Mouse (Mus musculus) cerebellum, adult 2 months (tissue): ENCODE measurements around the gene Cxcl10. TPM values are rescaled to one million over a fixed set of nuclear protein-coding genes. Genes with fewer than 3 reads are reported as not detected.

Experiments used
- DNase-seq, 2 experiments: peaks; one replicate each; pipeline ENCODE4 v3.0.0; 2021
- H3K27ac ChIP-seq: fragments of 200-500 bp; 2 replicates; pipeline ENCODE4 v1.5.1; 2012; ENCODE audit warnings: low read length, control low read depth, inconsistent platforms; ENCODE audit not compliant: insufficient read depth
- H3K27me3 ChIP-seq: fragments of 200-500 bp; 2 replicates; pipeline ENCODE4 v1.6.1; 2012; ENCODE audit warnings: inconsistent platforms, mild to moderate bottlenecking, low read length, moderate library complexity; ENCODE audit not compliant: control insufficient read depth, insufficient read depth
- H3K4me1 ChIP-seq: fragments of 200-500 bp; 2 replicates; pipeline ENCODE4 v1.6.1; 2011; ENCODE audit warnings: low read length; ENCODE audit not compliant: control insufficient read depth, insufficient read depth
- H3K4me3 ChIP-seq: fragments of 200-500 bp; replicated peaks from 2 replicates; pipeline ENCODE3; 2011; ENCODE audit warnings: mild to moderate bottlenecking, low read depth, low read length, control low read depth; ENCODE audit not compliant: insufficient read depth
- CTCF ChIP-seq: fragments of 200-500 bp; IDR thresholded peaks from 2 replicates; pipeline ENCODE4 v1.5.1; 2011; ENCODE audit warnings: low read depth, mild to moderate bottlenecking, control low read depth, low read length, moderate library complexity, borderline replicate concordance; ENCODE audit not compliant: insufficient read depth
- POLR2A ChIP-seq: fragments of 200-500 bp; IDR thresholded peaks from 2 replicates; pipeline ENCODE4 v1.6.1; 2011; ENCODE audit warnings: low read length, control low read depth, borderline replicate concordance; ENCODE audit not compliant: insufficient read depth
- WGBS: fragments of 180-500 bp; shearing (Covaris S2); methylation state at CpG from one replicate; pipeline ENCODE4 v1.1.7; 2018; 5-methylcytosine and 5-hydroxymethylcytosine counted together
- polyA plus RNA-seq: library from polyadenylated mRNA; depleted of rRNA; stranded (reverse); fragments of >200 nt; gene quantifications from 2 replicates; pipeline ENCODE4 v1.2.3, GENCODE M21; 2012; rRNA removed

Gene Cxcl10
- polyA plus RNA-seq, 1 experiment = 0.64 TPM

GRCm38 (mm10) chr5:92309681-92310511, 38.8 kb downstream of the Cxcl10 start, which contains the start of gene Sdad1:
Gene Sdad1, minus strand, starts transcription at chr5:92310479.
- no peaks in the 10 kb centered on the region for H3K27me3 ChIP-seq
- H3K4me3 ChIP-seq = peak within 1 kb of the TSS; percentile 71
- peaks cover 6% of the 10 kb centered on the region; the same call in 1 of the 2 replicates for H3K4me1 ChIP-seq
- no peak within 1 kb of the TSS for H3K27ac ChIP-seq
- peak; percentile 38; the same call in 1 of the 2 replicates for TF ChIP-seq POLR2A
- TF ChIP-seq CTCF = peak; percentile 64
- WGBS = 3% methylated on average over 41 of the region's 41 CpGs
- peak; percentile 94 for DNase-seq

- 86% methylated on average over 3 of the region's 3 CpGs for WGBS
- Histone ChIP-seq H3K27ac (no peak overlapping the region), H3K4me1 (peaks cover 6% of the 10 kb centered on the region; the same call in 1 of the 2 replicates), H3K4me3 (no peak overlapping the region), H3K27me3 (no peaks in the 10 kb centered on the region)
- no peak for DNase-seq
- no peak for TF ChIP-seq CTCF
- no peak for TF ChIP-seq POLR2A
Measured at GRCm38 (mm10) chr5:92304291-92304690, 44.4 kb downstream of the Cxcl10 start.

GRCm38 (mm10) chr5:92302149-92302840, 46.4 kb downstream of the Cxcl10 start:
- WGBS = 69% methylated on average over 13 of the region's 13 CpGs
- TF ChIP-seq POLR2A (no peak), CTCF (no peak)
- no peaks in the 10 kb centered on the region for H3K4me1 ChIP-seq

More at GRCm38 (mm10) chr5:92302149-92302840, 46.4 kb downstream of the Cxcl10 start:
- Histone ChIP-seq H3K27me3 (no peaks in the 10 kb centered on the region), H3K27ac (no peak overlapping the region), H3K4me3 (no peak overlapping the region)
- DNase-seq = no peak

Other genes with a start within 250 kb of the Cxcl10 start
- gene Uso1, start 211.0 kb downstream of the Cxcl10 start, polyA plus RNA-seq = 55.2 and 59.3 TPM in 2 replicates
- gene U90926, start 133.5 kb downstream of the Cxcl10 start, polyA plus RNA-seq = not detected in 2 replicates
- 2.1 and 2.7 TPM in 2 replicates for gene Ppef2, start 92.6 kb downstream of the Cxcl10 start, polyA plus RNA-seq
- 32.1 and 37.6 TPM in 2 replicates for gene Naaa, start 70.7 kb downstream of the Cxcl10 start, polyA plus RNA-seq
- gene Sdad1, start 38.4 kb downstream of the Cxcl10 start, polyA plus RNA-seq = 15.3 and 15.6 TPM in 2 replicates
- 0.17 TPM in 1 of 2 replicates, not detected in the other for gene Cxcl9, start 20.8 kb downstream of the Cxcl10 start, polyA plus RNA-seq
- gene Art3, start 17.1 kb downstream of the Cxcl10 start, polyA plus RNA-seq = 12.8 and 17.8 TPM in 2 replicates
- gene Nup54, start 86.3 kb upstream of the Cxcl10 start, polyA plus RNA-seq = 33.0 and 36.9 TPM in 2 replicates
- 67.3 and 72.1 TPM in 2 replicates for gene Scarb2, start 157.9 kb upstream of the Cxcl10 start, polyA plus RNA-seq
- 0.31 and 0.78 TPM in 2 replicates for gene Fam47e, start 206.2 kb upstream of the Cxcl10 start, polyA plus RNA-seq